Mouse (Mus musculus): ENCODE data around the gene Patj. TPM values are rescaled to one million over a fixed set of nuclear protein-coding genes. Genes with fewer than 3 reads are reported as not detected.

Gene Patj
- total and polyA plus RNA-seq, 3 experiments: 0.19 to 0.46 TPM; not detected in 1

DNA sequence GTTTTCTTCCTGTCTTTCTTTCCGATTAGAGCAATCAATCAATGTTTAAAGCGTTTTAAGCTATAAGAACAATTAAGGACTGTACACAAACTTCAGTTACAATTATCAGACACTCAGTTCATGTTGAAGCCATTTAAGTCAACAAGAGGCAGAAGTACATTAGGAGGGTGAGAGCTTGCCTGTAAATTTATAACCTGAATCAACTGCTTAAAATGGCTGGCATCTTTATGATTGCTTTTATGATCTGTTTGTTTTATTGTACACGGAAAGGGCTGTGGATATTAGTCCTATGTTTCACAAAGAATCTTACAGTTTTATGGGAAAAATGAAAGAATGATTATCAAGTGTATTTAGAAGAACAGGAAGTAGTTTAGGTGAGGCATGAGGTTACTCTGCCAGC is 45.7 kb downstream of the Patj start:
- Histone ChIP-seq H3K27me3 (ENCODE audit: control insufficient read depth in 1 of 2, insufficient read depth in 2 of 2, low read length in 2 of 2) (peaks cover 0 to 6% of the 10 kb centered on the region in 2 experiments), H3K9ac (ENCODE audit: control insufficient read depth, low read depth, low read length, poor library complexity, severe bottlenecking) (no peak overlapping the region), H3K9me3 (replicated peaks; ENCODE audit: insufficient read depth, low read length) (no peaks in the 10 kb centered on the region), H3K4me1 (ENCODE audit: control insufficient read depth in 1 of 2, insufficient read depth in 2 of 2, low read length in 2 of 2) (peaks cover under 1 to 1% of the 10 kb centered on the region in 2 experiments; a peak in 1 of 4 replicates), H3K79me2 (ENCODE audit: control insufficient read depth, insufficient read depth, low read length, poor library complexity) (no peaks in the 10 kb centered on the region), H3K36me3 (ENCODE audit: control insufficient read depth in 1 of 2, insufficient read depth in 2 of 2, low read length in 2 of 2) (peaks cover 0 to under 1% of the 10 kb centered on the region in 2 experiments; a peak in 1 of 4 replicates), H3K27ac (ENCODE audit: control insufficient read depth, low read depth, low read length) (no peak overlapping the region), H3K4me3 (ENCODE audit: control insufficient read depth in 1 of 2, insufficient read depth in 1 of 2, low read depth in 2 of 2, low read length in 2 of 2) (no peak overlapping the region)
- no peak for DNase-seq (ENCODE audit: low read depth, low spot score)
- TF ChIP-seq KAT2A (conservative IDR thresholded peaks at IDR 0.05; ENCODE audit: low read depth, low read length): no peak
- no peak for TF ChIP-seq USF1 (IDR thresholded peaks at IDR 0.05; ENCODE audit: low read depth, low read length)
- no peak for TF ChIP-seq JUND (IDR thresholded peaks at IDR 0.05; ENCODE audit: low read depth, low read length)
- no peak for TF ChIP-seq POLR2AphosphoS2 (IDR thresholded peaks at IDR 0.05; ENCODE audit: low read length)
- no peak for TF ChIP-seq MAX (IDR thresholded peaks at IDR 0.05; ENCODE audit: low read length)
- no peak for TF ChIP-seq ZKSCAN1 (IDR thresholded peaks at IDR 0.05; ENCODE audit: low read depth, low read length)
- no peak for TF ChIP-seq TBP (IDR thresholded peaks at IDR 0.05; ENCODE audit: low read depth, low read length)
- TF ChIP-seq MYB (IDR thresholded peaks at IDR 0.05; ENCODE audit: low read depth, low read length): no peak

DNA sequence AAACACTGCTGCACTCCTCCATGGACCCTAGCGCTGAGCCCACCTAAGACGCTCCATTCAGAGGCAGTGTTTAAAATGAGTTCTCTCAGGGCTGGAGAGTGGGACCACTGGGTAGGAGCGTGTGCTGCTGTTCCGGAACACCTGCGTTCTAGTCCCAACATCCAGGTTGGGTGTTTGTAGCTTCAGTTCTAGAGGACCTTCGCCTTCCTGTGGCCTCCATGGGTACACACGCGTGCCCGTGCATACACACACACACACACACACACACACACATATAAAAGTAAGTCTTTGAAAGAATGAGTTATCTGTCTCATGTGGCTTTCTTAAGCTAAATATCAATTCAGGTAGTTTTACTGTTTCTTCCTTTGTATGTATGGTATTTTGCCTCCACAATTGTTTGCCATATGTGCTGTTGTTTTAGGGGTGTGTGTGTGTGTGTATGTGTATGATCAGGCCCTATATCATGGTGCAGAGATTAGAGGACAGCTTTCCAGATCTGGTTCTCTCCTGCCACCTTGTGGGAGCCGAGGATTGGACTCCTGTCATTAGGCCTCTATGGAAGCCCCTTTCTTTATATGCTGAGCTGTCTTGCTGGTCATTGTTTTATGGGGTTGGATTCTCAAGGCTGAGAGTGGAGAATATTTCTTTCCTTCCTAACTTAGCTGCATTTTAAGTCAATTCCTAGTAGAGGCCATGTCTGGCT is 49.0 kb downstream of the Patj start:
- Histone ChIP-seq H3K27me3 (ENCODE audit: control insufficient read depth in 1 of 2, insufficient read depth in 2 of 2, low read length in 2 of 2) (peaks cover 0 to 6% of the 10 kb centered on the region in 2 experiments), H3K27ac (ENCODE audit: control insufficient read depth, low read depth, low read length) (no peak overlapping the region), H3K9me3 (replicated peaks; ENCODE audit: insufficient read depth, low read length) (no peaks in the 10 kb centered on the region), H3K36me3 (ENCODE audit: control insufficient read depth in 1 of 2, insufficient read depth in 2 of 2, low read length in 2 of 2) (no peaks in the 10 kb centered on the region), H3K4me1 (ENCODE audit: control insufficient read depth in 1 of 2, insufficient read depth in 2 of 2, low read length in 2 of 2) (no peaks in the 10 kb centered on the region), H3K4me3 (ENCODE audit: control insufficient read depth in 1 of 2, insufficient read depth in 1 of 2, low read depth in 2 of 2, low read length in 2 of 2) (no peak overlapping the region), H3K79me2 (ENCODE audit: control insufficient read depth, insufficient read depth, low read length, poor library complexity) (no peaks in the 10 kb centered on the region), H3K9ac (ENCODE audit: control insufficient read depth, low read depth, low read length, poor library complexity, severe bottlenecking) (no peak overlapping the region)
- TF ChIP-seq ZNF384 (IDR thresholded peaks at IDR 0.05; ENCODE audit: low read depth, low read length): no peak
- no peak for TF ChIP-seq MEF2A (IDR thresholded peaks at IDR 0.05; ENCODE audit: extremely low read depth, insufficient replicate concordance, low read depth, low read length, poor library complexity, severe bottlenecking)
- TF ChIP-seq SMC3 (IDR thresholded peaks at IDR 0.05; ENCODE audit: low read depth, low read length): peak; percentile 80
- peak; percentile 15 to 62 (median 56); a peak in 5 of 6 replicates for TF ChIP-seq CTCF (IDR thresholded peaks at IDR 0.05 in 2 of 3, conservative IDR thresholded peaks at IDR 0.05 in 1 of 3; ENCODE audit: control insufficient read depth in 1 of 3, insufficient read depth in 1 of 3, low read depth in 2 of 3, low read length in 3 of 3, poor library complexity in 1 of 3, severe bottlenecking in 1 of 3)
- TF ChIP-seq ZC3H11A (IDR thresholded peaks at IDR 0.05; ENCODE audit: low read depth, low read length): peak; percentile 38; the same call in 1 of the 2 replicates
- no peak for TF ChIP-seq MXI1 (IDR thresholded peaks at IDR 0.05; ENCODE audit: low read depth, low read length)
- no peak for TF ChIP-seq NRF1 (IDR thresholded peaks at IDR 0.05; ENCODE audit: insufficient read depth, low read depth, low read length, poor library complexity, severe bottlenecking)
- TF ChIP-seq USF1 (IDR thresholded peaks at IDR 0.05; ENCODE audit: low read depth, low read length): no peak
- no peak for TF ChIP-seq CHD1 (IDR thresholded peaks at IDR 0.05; ENCODE audit: low read depth, low read length)
- TF ChIP-seq GATA1 (IDR thresholded peaks at IDR 0.05; ENCODE audit: low read depth, low read length): no peak
- TF ChIP-seq TAL1 (IDR thresholded peaks at IDR 0.05; ENCODE audit: low read length): no peak
- peak; percentile 75 for TF ChIP-seq RAD21 (IDR thresholded peaks at IDR 0.05; ENCODE audit: low read depth, low read length)
- no peak for TF ChIP-seq HCFC1 (IDR thresholded peaks at IDR 0.05; ENCODE audit: low read depth, low read length)
- no peak for TF ChIP-seq E2F4 (IDR thresholded peaks at IDR 0.05; ENCODE audit: borderline replicate concordance, low read depth, low read length)
- no peak for TF ChIP-seq CHD2 (IDR thresholded peaks at IDR 0.05; ENCODE audit: low read length)
- TF ChIP-seq NELFE (IDR thresholded peaks at IDR 0.05; ENCODE audit: low read depth, low read length): no peak
- TF ChIP-seq POLR2A (IDR thresholded peaks at IDR 0.05; ENCODE audit: control insufficient read depth in 1 of 2, insufficient read depth in 1 of 2, low read depth in 1 of 2, low read length in 2 of 2, poor library complexity in 1 of 2): no peak
- DNase-seq (ENCODE audit: low read depth, low spot score): peak; percentile 35
